Mouse (Mus musculus): ENCODE results near the gene Filip1.

The Filip1 gene

DNA sequence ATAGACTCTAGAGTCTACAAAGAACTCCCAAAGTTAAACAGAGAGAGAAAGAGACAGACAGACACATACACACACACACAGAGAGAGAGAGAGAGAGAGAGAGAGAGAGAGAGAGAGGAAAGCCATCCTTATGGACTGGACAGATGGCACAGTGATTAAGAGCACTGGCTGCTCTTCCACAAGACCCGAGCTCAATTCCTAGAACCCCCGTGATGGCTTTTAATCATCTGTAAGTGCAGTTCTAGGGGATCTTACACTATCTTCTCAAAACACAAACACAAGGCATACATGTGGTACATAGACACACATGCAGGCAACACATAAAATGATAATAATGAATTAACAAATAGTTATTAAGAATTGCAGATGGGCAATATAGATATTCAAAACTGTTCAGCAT, 64.3 kb downstream of the Filip1 start:
- DNase-seq (ENCODE audit: low spot score in 2 of 2) = no peak

DNA sequence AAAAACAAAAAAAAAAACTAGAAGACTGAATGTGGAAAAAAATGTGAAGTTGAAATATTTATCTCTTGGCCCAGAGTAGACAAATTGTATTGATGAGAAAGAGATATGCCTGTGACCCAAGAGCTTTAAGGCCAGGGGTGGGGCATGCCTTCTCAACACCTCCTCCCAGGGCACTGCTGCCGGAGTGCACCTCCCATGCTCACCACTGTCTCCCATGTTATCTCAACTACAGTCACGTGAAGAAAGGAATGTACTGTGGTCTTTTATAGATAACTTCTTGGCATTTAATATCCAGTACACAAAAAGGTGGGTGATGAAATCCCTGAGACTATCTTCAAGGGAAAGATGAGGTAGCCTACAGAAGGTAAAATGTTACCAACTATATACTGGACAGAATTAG, 64.7 kb downstream of the Filip1 start:
- no peak for DNase-seq (ENCODE audit: low spot score in 2 of 2)

DNA sequence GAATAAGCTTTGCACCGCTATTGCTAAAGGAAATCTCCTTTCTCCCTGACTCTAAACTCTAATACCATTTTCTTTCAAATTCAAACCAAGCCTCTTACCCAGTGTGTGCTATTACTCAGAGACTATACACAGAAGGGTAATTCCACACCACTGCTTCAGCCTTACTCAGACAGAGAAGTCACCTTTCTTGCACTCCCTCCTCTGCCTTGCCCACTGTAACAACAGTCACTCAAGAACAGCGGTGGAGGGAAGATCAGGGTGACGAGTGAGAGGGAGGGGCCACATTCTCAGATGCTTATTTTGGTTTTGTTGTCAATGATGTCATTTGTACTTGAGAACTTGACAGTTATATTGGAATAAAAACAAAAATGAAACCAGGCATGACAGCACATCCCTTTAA, 65.2 kb downstream of the Filip1 start:
- DNase-seq (ENCODE audit: low spot score in 2 of 2) = no peak

DNA sequence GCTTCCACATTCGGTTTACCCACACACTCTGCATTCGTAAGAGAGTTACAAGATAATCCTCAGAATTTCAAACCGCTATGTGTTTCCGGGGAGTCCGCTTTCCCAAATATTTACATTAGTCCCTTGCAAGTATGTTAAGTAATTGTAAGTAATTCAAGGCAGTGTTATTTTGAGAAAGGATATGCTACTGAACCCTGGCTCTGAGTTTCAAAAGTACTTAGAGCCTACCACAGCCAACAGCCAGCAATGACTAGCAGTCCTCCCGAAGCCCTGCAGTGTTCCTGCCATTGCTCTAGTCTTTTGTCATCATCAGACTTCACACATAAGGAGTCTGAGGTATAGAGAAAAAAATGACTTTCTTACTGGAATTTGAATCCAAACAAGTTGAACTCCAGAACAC, 67.8 kb downstream of the Filip1 start:
- DNase-seq (ENCODE audit: low spot score in 2 of 2) = no peak

DNA sequence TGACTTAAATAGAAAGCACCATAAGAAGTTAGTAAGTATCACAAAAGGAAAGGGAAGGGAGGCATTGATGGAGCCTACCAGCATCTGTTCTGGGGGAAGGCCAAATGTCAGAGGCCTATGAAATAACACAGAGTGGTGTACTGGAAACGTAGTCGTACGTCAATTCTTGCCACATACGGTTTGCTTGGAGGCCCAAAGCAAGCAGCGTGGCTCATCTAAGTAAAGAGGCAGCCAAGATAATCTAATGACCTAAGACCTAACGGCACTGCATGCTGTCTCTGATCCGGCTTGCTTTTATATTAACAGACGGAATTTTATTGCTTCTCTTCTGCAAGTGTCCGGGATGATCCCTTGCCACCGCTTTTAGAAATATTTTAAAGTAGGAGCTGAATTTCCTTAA, 68.7 kb downstream of the Filip1 start:
- no peak for DNase-seq (ENCODE audit: low spot score in 2 of 2)

DNA sequence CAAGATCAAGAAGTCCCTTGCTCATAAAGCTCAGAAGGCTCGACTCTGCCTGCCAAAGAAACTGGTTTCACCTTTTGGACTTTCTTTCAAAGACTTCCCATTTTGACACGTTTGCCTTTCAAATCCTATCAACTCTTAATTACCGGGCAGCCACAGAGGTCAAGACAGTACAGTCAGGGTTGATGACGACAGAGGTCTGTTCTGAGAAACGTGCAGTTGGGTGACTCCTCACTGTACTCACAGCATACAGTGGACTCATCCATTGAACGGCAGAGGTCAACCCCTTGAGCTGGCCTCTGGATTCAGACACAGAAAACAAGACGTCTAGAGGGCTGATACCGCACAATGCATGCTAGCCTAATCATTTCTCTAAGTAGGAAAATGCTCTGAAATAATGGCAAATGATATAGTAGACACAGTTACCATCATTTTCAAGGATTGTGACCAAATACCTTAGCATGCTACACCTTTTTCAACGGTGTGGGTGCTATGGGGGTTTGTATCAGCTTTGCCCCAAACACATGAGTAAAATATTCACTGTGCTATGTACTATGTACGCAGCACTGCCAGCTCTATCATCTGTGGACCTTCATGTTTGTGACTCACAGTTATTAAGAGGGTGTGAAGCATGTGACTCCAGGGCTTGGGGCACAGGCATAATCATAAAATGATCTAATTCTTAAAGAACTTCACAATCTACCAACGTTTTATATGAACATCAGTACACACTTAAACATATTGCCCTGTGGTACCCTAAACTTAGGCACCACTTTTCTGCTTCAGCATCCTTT, 74.0 kb downstream of the Filip1 start:
- no peak for DNase-seq (ENCODE audit: low spot score in 2 of 2)

DNA sequence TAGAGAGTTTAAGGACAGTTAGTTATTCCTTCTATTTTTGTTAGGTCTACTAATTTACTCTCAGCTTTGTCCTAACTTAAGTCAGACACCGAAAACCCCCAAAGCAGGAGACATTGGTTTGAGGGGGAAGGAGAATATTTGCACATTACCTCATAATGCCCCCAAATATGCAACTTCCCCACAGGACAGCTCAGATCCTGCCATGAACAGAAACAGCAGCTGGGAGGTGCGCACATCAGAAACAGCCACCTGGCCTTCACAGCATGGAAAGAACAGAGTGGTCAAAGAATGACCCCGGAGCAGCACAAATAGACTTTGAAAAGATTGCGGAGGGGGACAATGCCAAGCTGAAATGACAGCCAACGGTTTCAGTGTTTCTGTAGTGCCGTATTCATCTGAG, 75.1 kb downstream of the Filip1 start:
- no peak for DNase-seq (ENCODE audit: low spot score in 2 of 2)

DNA sequence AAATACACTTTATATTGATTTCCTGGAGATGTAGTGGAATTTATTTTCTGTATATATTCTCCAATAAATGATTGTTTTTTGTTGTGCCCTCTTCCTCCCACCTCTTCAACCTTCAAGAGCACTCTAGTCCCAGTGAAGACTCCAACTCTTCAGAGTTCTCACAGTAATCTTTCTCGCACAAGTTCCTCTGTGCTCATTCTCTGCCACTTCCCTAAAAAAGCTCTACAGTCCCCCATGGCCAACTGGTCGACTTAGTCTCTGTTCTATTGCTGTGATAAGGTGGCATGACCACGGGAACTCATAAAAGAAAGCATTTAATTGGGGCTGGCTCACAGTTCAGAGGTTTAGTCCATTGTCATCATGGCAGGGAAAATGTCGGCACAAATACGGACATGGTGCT, 80.1 kb downstream of the Filip1 start:
- DNase-seq (ENCODE audit: low spot score in 2 of 2) = no peak

DNA sequence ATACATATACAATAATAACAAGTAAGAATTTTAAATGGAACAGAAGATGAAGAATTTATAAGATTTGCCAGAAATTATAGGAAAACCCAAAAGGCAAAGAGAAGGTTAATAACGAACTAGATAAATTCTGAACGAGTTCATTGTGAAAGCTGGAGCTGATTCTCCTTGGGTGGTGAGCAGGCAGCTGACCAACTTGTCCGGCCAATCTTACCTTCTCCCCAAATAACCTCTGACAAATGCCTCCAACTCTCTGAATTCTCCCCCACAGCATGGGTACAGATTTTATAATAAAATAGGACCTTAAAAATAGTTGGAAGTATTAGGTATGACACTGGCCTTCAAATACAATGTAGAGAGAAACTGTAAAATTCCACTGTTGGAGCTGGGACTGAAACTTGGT, 84.6 kb downstream of the Filip1 start:
- DNase-seq (ENCODE audit: low spot score in 2 of 2) = no peak

DNA sequence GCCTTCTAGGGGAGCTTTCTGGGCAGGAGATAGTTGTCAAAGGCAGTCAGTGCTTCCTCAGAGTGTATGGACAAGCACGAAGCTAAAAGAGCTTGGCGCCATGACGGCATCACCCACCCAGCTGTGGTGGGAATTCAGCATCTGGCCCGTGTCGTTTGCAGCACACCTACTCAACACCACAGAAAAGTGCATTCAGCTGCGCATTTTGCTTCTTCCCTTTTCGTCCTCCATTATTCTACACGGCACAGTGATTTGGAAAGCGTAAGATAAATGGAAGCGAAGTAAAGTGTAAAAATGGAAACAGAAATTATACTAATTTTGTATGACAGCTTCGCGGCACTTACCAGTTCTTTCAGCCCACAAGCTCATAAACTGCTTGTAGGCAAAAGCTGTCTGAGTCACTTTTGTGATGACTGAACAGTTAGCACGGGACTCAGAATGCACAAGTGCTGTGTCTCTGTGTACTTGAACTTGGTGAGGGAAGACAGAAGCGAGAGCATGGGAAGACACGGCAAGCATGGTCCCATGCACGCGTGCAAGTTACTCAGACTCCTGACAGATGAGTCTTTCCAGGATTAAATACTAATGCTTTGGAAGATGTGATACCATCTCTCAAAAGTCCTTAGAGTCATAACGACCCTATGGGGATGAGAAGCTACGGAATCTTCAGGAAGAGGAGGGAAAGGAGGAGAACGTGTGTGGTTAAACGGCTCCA, 85.3 kb downstream of the Filip1 start:
- DNase-seq (ENCODE audit: low spot score in 2 of 2) = peak; percentile 37 to 41

DNA sequence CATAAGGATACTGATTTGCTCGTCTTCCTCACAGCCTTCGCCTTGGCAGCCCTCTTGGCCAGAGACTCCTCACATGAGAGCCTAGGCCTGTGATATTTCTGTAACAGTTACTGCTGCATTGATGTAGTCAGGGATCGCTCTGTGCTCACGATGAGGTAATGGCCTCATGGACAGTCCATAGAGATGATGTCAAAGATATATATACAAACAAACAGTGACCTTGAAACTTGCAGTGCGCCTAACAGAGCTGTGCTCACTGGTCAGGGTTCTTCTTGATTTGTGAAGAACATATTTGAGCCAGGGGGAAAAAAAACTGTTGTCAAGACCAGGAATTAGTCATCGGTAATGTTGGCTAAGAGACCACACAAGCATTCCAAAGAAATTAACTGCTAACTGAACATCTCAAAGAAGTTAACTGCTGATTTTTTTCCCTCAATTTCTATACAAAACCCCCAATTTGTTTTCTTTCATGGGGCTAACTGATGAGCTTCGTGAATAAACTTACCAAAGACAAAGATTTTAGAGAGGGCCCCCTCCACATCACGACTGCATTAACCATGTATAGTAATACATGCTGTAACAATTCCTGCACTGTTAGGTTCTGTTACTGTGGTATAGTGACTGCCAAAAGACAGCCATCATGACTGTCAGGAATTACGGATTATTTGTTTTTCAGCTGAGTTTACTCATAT, 86.0 kb downstream of the Filip1 start:
- no peak for DNase-seq (ENCODE audit: low spot score in 2 of 2)

DNA sequence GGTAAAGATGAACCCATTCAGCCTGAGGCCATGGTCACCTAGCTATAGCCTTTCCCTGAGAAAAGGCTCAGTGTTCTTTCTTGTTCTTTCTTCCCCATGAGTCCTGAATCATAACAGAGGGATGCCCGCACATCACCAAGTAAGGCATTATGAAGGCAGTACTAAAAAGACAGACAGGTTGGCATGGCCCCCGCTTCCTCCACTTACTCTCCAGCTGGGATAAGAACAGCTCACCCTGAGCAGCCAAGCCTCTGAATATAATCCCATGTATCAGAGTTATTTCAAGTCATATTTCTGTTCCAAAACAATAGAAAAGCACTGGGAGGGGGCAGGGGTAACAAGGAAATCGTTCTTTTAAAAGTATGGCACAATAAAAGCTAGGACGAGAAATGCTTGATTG, 86.7 kb downstream of the Filip1 start:
- no peak for DNase-seq (ENCODE audit: low spot score in 2 of 2)

DNA sequence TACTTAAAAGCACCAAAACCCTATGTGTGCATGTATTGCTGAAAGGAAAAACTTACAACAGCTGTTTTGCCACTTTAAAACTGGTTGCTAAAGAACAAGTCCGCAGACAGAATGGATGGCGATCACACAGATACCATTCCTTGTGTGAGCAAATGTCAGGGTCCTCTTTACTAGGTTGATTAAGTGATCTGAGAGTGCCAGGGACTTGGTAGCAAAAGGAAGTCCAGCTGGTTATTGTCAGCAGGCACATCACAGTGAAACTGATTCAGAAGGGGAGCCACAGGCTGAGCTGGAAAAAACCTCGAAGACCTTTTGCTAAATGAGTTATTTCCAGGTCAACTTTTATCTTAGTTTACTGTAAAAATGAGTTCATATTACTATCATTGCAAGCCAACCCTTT, 89.4 kb downstream of the Filip1 start:
- DNase-seq (ENCODE audit: low spot score in 2 of 2) = no peak

DNA sequence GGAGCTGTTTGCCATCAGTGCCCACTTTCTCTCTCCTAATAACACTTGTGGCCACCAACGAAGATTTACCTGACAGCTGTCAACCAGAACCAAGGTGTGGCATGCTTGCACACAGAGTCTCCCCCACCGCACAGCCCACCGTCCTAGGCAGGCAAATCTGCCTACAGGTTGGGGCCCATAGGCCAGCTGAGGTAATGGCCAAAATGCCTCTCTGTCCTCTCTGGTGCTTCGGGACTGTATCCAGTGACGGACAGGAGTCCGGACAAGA, 90.2 kb downstream of the Filip1 start:
- DNase-seq (ENCODE audit: low spot score in 2 of 2) = no peak

DNA sequence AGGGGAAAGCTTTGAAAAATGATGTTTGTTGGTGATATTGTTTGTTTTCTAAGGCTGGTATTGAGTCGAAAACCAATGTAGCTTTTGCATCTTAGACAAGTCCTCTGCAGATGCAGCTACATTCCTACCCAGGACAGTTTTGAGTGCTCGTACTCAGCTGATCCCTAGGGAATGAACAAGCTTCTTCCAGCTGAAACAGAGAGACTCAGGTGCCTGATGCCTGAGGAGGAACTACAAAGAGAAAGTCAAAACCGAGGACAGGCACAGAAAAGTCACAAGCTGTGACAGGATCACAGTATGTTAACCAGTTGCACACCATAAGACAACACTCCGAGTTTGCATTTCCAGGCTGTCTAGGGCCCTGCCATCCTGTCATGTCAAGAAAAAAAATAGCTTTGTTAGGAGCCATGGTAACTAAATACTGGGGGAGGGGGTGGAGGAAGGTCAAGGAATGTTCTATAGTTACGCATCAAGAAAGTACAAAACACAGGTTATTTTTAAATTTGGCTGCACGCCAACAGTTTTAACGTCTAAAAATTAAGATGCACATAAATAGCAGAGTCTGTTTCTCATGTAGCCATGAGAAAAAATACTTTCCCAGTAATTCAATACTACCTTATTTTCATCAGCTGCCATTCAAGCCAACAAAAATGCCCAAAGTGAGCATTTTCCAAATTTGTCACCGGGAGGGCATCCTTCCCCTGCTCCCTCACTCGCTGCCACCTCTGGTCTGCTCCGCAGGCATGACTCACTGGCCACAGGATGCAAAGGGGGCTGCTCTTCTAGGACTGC, 90.8 kb downstream of the Filip1 start:
- DNase-seq (ENCODE audit: low spot score in 2 of 2) = no peak

DNA sequence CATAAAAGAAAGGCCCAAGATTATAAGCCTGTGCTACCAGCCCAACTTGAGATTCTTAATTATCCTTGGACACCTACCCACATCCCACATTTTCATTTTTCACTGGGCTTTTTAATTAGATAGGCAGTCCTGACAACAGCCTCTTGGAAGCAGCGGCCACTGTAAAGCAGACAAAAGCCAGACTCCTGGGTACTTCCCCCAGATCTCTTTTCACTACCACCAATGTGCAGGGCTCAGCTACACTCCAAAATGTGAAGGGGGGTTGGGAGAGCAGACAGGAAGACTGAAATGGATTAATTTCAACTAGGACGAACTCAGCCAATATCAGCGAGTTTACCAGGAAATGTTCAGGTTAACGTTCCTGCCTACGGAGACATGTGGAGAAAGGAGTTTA, 92.1 kb downstream of the Filip1 start:
- no peak for DNase-seq (ENCODE audit: low spot score in 2 of 2)

DNA sequence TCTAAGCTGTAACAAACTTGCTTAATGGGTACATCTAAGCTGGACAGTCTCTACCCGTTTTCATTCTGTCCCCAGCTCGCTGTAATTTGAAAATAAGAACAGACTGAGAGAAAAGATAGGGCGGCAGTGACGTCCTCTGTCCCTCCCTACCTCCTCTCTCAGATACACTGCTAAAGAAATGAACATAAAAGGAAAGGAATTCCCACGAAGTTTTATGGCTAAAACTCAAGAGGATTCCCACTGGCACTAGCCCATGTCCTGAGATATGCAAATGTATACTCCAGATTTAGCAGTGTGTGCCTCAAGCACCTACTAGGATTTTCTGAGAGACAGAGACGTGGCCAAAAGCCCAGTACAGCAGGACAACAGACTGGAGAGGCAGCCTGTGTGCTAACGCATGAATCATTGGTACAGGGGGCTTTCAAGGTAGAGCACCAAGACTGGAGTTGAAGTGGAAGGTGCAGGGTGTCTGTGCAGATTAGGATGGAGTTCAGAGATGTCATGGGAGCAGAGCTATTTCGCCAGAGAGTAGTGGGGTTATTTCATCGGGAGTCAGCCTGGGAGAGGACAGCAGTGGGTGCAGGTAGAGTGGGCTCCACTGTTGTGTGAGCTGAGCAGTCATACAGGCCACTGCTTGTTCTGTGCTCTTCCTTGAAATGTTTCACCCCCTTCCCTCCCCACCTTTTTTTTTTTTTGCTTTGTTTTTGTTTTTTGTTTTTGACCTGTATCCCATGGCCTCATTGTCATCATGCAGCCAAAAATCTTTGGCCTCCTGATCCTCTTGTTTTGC, 92.7 kb downstream of the Filip1 start:
- peak in 1 of 2 experiments; percentile 33 for DNase-seq (ENCODE audit: low spot score in 2 of 2)

DNA sequence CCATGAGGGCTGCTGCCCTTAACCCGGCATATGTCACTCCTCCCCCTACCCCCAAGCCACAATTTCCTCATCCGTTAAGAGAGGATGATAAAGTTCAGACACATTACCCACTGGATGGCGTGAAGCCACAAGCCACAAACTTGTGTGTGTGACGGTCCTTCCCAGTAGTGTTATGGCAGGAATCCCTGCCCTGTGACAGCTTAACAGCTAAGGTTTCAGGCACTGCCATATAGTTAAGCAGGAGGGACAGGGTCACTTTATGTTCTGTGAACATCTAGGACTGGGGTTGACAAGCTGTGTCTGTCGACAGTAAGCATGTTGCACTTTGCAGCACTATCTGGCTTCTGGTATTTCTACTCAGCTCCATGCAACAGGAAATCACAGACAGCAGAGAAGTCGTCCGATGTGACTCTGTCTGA, 93.3 kb downstream of the Filip1 start:
- DNase-seq (ENCODE audit: low spot score in 2 of 2) = no peak

DNA sequence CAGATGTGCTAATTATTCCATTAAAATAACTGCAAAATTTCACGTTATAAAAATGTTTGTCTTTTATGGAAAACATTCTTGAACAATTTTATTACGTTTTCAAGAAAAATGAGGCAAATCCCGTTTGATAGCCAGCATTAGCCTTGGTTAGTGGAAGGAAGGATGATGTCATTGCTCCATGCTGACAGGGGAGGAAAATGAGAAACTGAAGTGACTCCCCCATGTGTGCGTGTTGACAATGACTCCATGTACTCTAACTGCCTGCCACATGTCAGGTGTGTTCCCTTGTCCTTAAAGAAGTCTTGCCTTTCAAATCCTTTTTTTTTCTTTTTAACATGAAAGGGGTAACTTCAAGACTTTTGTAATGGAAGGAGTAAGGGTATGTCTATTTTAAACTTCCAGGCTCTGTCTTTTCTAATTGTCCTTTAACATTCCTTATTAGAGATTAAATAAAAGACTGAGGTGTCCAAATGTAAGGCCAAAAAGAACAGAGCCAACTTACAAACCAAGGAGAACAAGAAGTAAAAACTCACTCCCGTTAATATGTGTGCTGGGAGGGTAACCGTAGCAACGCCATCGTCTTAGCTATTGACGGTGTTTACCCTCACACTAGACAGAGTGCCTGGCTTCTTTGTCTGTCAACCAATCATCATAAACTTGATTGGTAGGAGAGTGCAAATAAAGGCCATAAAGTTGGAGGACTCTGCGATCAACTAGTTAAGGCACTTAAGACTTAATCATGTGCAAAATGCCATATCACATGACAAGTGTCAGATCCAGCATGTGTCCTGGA, 94.1 kb downstream of the Filip1 start:
- no peak for DNase-seq (ENCODE audit: low spot score in 2 of 2)

DNA sequence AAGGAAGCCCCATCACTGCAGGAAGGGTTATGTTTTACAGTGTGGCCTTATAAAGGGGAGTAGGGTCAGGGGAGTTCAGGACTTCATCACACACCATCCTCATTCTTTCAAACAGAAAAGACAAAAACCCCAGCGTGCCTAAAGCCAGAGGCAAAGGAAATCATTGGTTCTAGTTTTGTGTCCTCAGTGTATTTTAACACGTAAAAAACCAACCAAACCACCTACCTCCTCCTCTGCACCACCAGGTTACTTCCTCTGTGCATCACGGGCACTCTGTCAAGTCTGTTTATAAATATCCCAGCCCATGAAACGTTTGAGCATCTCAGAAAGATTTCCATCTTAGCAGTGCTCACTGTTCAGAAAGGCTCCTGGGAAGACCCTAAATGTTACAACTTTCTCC, 98.4 kb downstream of the Filip1 start:
- DNase-seq (ENCODE audit: low spot score in 2 of 2) = no peak

DNA sequence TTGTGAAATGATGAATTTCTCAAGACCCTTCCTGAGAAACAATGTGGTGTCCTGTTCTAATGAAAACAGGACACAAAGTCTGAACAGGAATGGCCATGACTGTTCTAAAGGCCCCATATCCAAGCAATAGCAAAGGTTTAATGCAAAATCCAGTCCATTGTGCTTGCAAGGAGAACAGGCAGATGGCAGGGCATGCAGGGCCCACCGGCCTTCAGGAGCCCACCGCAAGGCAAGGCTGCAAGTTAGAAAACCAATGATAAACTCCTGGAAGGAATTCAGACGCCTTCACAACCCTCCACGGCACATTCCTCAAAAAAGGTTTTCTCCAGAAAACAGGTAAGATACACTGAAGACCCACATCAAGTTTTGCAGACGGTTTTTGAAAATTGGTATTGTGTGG, 99.7 kb downstream of the Filip1 start:
- no peak for DNase-seq (ENCODE audit: low spot score in 2 of 2)
